Mouse (Mus musculus): Measurements from ENCODE around the gene Olfr1135.

Olfr1135 gene

DNA sequence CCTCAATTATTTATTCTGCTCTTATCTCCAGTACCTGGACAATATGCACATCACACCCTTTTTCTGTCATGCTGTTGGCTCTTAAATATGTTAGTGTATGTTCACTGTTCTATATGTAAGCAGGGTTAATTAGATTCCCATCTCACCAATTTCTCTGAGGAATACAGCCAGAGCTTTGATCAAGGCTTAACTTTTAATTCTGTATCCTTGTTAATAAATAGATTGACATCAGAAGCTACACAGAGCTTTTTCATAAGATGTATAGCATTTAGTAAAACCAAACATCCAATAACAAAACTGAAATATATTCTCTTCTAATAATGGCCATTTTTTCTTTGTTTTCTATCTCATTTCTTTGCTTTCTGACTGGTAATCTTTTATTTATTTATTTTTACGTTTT is at the start of gene Olfr1135:
Gene Olfr1135, minus strand, starts transcription at position 101 of the 400 bp plus-strand sequence.
- DNase-seq (ENCODE audit: low read depth in 1 of 2, low spot score in 2 of 2), result no peak

DNA sequence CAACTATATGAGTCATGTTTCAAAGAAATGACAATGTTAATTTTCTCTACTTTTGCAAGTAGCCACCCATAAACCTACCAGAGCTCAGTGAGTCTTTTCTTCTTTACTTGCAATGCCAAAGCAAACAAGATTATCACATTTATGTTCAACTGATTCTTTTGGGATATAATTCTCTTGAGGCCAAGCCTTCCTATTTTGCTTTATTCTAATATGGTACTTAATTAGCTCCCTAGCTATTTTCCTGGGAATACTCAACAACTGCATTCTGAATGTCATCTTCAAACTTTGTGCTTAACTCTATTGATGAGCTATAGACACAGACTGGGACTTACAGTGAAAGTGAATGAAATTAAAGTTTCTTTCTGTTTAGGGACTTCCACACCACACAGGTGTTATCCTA is 39.6 kb upstream of the Olfr1135 start, which contains the start of gene Olfr1137:
Gene Olfr1137, minus strand, starts transcription at position 101 of the 400 bp plus-strand sequence.
- DNase-seq (ENCODE audit: low read depth in 1 of 2, low spot score in 2 of 2), result no peak

DNA sequence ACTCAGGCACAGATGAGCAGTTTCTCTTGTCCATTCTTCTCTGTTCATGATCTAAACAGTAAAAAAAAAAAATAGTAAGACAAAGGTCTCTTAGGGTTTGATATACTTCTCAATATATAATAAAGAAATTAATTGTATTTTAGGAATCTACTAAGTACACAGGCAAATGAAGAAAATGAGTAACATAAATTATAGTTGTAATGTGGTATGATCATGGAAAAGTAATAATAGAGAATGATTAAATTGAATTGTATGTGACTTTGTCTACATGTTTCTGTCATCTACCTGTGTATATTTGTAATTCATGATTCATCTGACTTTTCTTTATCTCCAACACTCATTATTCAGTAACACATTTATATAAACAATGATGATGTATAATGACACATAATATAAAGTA is 20.4 kb upstream of the Olfr1135 start, which contains the start of gene Olfr1136:
Gene Olfr1136, minus strand, starts transcription at position 101 of the 400 bp plus-strand sequence.
- no peak for DNase-seq (ENCODE audit: low read depth in 1 of 2, low spot score in 2 of 2)

DNA sequence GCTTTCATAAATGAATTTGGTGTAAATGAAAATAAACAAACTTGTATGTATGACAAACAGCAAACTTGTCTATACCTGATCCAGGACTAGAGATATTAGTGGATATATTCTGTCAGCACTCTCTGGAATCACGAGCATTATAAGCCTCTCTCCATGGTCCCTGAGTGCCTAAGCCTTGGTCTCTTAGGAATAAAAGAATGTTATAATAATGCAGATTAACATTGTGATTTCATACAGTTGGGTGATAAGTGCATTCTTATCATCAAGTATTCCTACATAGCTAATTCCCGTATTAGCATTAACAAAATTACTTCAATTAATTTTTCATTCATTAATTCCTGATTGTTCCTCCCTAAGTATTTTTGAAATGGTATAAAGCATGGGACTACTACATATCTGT is 15.1 kb downstream of the Olfr1135 start, which contains the start of gene Olfr1134:
Gene Olfr1134, minus strand, starts transcription at position 101 of the 400 bp plus-strand sequence.
- DNase-seq (ENCODE audit: low read depth in 1 of 2, low spot score in 2 of 2), result no peak

DNA sequence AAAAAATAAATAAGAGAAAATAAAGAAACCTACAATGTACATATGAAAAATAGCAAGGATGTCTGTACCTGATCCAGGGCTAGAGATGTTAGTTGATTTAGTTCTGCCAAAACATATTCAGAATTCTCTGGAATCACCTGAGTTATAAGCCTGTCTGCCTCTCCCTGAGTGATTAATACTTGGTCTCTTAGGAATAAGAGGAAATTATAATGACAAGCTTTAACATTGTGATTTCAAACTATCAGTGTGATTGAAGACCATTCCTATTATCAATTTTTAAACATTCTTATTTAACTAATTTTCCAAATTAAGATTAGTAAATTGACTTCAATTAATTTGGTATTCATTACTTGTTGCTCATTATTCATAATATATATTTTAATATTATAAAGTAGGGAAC is 26.2 kb downstream of the Olfr1135 start, which contains the start of gene Olfr1133:
Gene Olfr1133, minus strand, starts transcription at position 101 of the 400 bp plus-strand sequence.
- DNase-seq (ENCODE audit: low read depth in 1 of 2, low spot score in 2 of 2), result no peak

DNA sequence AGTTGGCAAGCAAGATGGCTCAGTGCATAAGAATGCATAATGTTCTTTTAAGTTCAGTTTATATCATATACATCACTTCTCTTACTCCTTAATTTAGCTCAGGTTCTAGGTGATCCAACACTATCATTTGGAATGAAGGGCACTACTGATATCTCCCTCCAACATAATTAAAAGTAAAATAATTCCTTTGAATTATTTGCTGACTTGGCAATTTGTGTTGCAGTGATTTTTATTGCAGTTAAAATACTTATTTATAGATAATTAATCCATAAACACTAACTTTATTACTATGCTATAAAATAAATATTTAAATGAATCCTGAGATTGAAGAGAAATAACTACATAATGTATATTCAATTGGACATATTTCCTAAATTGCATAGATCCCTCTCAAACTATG is 31.0 kb downstream of the Olfr1135 start:
- DNase-seq (ENCODE audit: low read depth in 1 of 2, low spot score in 2 of 2), result no peak

DNA sequence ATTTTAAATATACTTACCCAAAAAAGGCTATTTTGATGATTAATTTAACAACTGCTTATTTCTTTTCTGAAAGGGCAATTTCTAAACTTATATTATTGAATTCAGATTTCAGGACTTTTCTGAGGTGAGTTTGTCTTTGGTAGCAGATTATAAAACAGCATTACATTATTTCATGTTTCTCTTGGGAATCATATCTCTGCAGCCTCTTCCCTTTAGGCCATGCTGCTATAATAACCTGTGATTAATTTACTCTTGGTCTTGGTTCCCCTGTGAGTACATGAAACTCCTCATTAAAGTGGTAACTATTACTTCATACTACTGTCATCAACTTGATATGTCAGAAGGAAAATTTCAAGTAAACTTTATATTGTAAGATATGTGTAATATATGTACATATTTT is 36.0 kb downstream of the Olfr1135 start, which contains the start of gene Olfr1132:
Gene Olfr1132, minus strand, starts transcription at position 101 of the 400 bp plus-strand sequence.
- no peak for DNase-seq (ENCODE audit: low read depth in 1 of 2, low spot score in 2 of 2)

DNA sequence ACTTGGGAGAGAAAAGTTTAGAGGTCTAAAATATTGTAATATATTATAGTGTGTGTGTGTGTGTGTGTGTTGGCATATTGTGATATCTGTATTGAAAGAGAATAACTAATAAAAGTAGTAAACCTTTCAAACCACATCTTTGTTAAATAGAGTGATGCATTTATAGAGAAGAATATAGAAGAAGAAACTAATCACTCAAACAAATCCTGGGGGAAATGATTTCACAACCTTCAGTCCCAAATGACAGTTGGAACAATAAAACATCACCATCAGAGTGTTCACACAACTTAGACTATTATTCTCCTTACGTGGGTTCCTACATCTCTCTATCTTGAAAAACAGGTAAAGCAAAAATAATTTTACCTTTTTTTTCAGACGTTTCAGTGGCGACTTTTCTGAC is 46.7 kb downstream of the Olfr1135 start, which contains the start of gene Olfr1131:
Gene Olfr1131, plus strand, starts transcription at position 301 of the 400 bp plus-strand sequence.
- no peak for DNase-seq (ENCODE audit: low read depth in 1 of 2, low spot score in 2 of 2)
